14 mouse cellular contexts compared by ENCODE assay signal in genomic region chr17:26488711-26489403, GRCm38 (mm10).
DNase-seq lines count a peak whose midpoint lies in the region; ATAC-seq and TF ChIP-seq lines count a peak whose summit lies in the region.
"Had no signal": no experiment of that assay in that cellular context is flagged by ENCODE, and none has a peak within 500 bp of the region (broad histone marks: within the 10 kb centered on the region; RNA-seq: fewer than 3 reads in every experiment).

No protein-coding gene starts in this region.

- no peak overlapping the region for H3K9ac ChIP-seq in stomach, postnatal 0 days (ENCODE audit: low read length)
- H3K9ac ChIP-seq: hindbrain, embryonic 14.5 days; liver, embryonic 12.5 days; neural tube, embryonic 12.5 days had no signal

- peak overlapping the region; percentile 39 for H3K27ac ChIP-seq in testis, adult 2 months (ENCODE audit: control insufficient read depth, insufficient read depth, low read depth, low read length)
- peak overlapping the region; percentile 49 for H3K27ac ChIP-seq in stomach, postnatal 0 days (replicated peaks)
- H3K27ac ChIP-seq: hindbrain, embryonic 14.5 days; layer of hippocampus, adult 2 months; liver, embryonic 12.5 days; neural tube, embryonic 12.5 days had no signal

- no peaks in the 10 kb centered on the region for H3K27me3 ChIP-seq in testis, adult 2 months (ENCODE audit: control insufficient read depth, insufficient read depth, low read length)
- no peaks in the 10 kb centered on the region for H3K27me3 ChIP-seq in stomach, postnatal 0 days (ENCODE audit: control insufficient read depth, insufficient read depth, low read length)
- H3K27me3 ChIP-seq: neural tube, embryonic 12.5 days had no signal

- TF ChIP-seq POLR2A in testis, adult 2 months (IDR thresholded peaks at IDR 0.05; ENCODE audit: control insufficient read depth, low read depth, low read length), result no peak

- H3K4me1 ChIP-seq in testis, adult 2 months (ENCODE audit: control insufficient read depth, insufficient read depth, low read length), result no peaks in the 10 kb centered on the region; the same call in 1 of the 2 replicates
- H3K4me1 ChIP-seq in stomach, postnatal 0 days (replicated peaks; ENCODE audit: control insufficient read depth, insufficient read depth), result no peaks in the 10 kb centered on the region
- H3K4me1 ChIP-seq: liver, embryonic 12.5 days; neural tube, embryonic 12.5 days had no signal

- DNase-seq in testis, postnatal 14 days (ENCODE audit: low spot score), result no peak
- peak; percentile 91 for DNase-seq in heart, adult 8-10 months (ENCODE audit: low spot score)
- DNase-seq in heart, postnatal 4 days, result peak; percentile 82
- no peak for DNase-seq in stomach, postnatal 0 days (ENCODE audit: low spot score)
- no peak for DNase-seq in MN1 (ENCODE audit: low spot score)
- no peak for DNase-seq in testis, postnatal 10 days (ENCODE audit: low spot score)

- no peak for TF ChIP-seq EP300 in stomach, postnatal 0 days (optimal IDR thresholded peaks at IDR 0.05)

- H3K36me3 ChIP-seq in testis, adult 2 months (ENCODE audit: control insufficient read depth, insufficient read depth, low read length), result no peaks in the 10 kb centered on the region
- H3K36me3 ChIP-seq in stomach, postnatal 0 days (ENCODE audit: control insufficient read depth, insufficient read depth, low read length), result no peaks in the 10 kb centered on the region
- H3K36me3 ChIP-seq: liver, embryonic 12.5 days; neural tube, embryonic 12.5 days had no signal

- TF ChIP-seq CTCF in testis, adult 2 months (IDR thresholded peaks at IDR 0.05; ENCODE audit: control insufficient read depth, insufficient read depth, insufficient replicate concordance, low read depth, low read length), result no peak
- TF ChIP-seq CTCF in stomach, postnatal 0 days (IDR thresholded peaks at IDR 0.05; ENCODE audit: low read depth), result no peak

- H3K9me3 ChIP-seq in stomach, postnatal 0 days (ENCODE audit: control insufficient read depth, low read length), result no peaks in the 10 kb centered on the region

- no peak overlapping the region for H3K4me3 ChIP-seq in testis, adult 2 months (ENCODE audit: control insufficient read depth, low read depth, low read length)
- H3K4me3 ChIP-seq in stomach, postnatal 0 days (ENCODE audit: low read depth, low read length), result no peak overlapping the region
- H3K4me3 ChIP-seq: layer of hippocampus, adult 2 months; liver, embryonic 12.5 days; neural tube, embryonic 12.5 days had no signal

- 48% methylated on average over 8 of the region's 8 CpGs for WGBS in stomach, postnatal 0 days

- H3K4me2 ChIP-seq in stomach, postnatal 0 days (replicated peaks; ENCODE audit: low read depth), result no peak overlapping the region
- H3K4me2 ChIP-seq: hindbrain, embryonic 14.5 days; liver, embryonic 12.5 days; midbrain, embryonic 11.5 days; neural tube, embryonic 12.5 days had no signal

- ATAC-seq in stomach, postnatal 0 days (ENCODE audit: low FRiP score, low TSS enrichment), result peak; percentile 49; the same call in 1 of the 2 replicates
- ATAC-seq in activated CD4-positive, CD25-positive, alpha-beta regulatory T cell, adult 4 months, result no peak
- ATAC-seq: forebrain, embryonic 14.5 days; liver, embryonic 12.5 days had no signal

Comparison
In these comparisons a context has a peak if more than half of its experiments do, and no peak if none do; other contexts are left out.
1. DNase-seq: peak in heart, adult 8-10 months (single experiment) and heart, postnatal 4 days (single experiment); none in testis, postnatal 14 days (single experiment), stomach, postnatal 0 days (single experiment), MN1 (single experiment) and testis, postnatal 10 days (single experiment).